Mouse (Mus musculus) gastrocnemius, adult 18-20 months (tissue): ENCODE measurements around the gene Sv2b. TPM values are rescaled to one million over a fixed set of nuclear protein-coding genes. Genes with fewer than 3 reads are reported as not detected.
"Not testable (repeated sequence)": the region's sequence is repeated elsewhere in the genome, so short reads cannot be mapped to it uniquely, and the experiment has no call there.

Experiments used
- DNase-seq: peaks from one replicate; pipeline ENCODE4 v3.0.0; 2021; ENCODE audit warnings: low spot score
- total RNA-seq, 2 experiments: library from RNA; stranded (reverse); gene quantifications; 2 replicates each; pipeline ENCODE4 v1.2.3; 2021

Gene Sv2b
- total RNA-seq, 2 experiments from 2014 or later: 0.38 to 0.91 TPM

- DNase-seq: no peak
Measured at GRCm38 (mm10) chr7:75209221-75209641, 99.8 kb downstream of the Sv2b start.

GRCm38 (mm10) chr7:75207965-75208644 is 101.0 kb downstream of the Sv2b start:
- no peak for DNase-seq

GRCm38 (mm10) chr7:75206671-75207070 is 102.4 kb downstream of the Sv2b start:
- DNase-seq: no peak

- DNase-seq: no peak
Measured at GRCm38 (mm10) chr7:75205386-75205785, 103.7 kb downstream of the Sv2b start.

GRCm38 (mm10) chr7:75194919-75195230 is 114.2 kb downstream of the Sv2b start:
- DNase-seq: not testable (repeated sequence)

- no peak for DNase-seq
Measured at GRCm38 (mm10) chr7:75194158-75194918, 114.7 kb downstream of the Sv2b start.

GRCm38 (mm10) chr7:75190192-75190591 is 118.9 kb downstream of the Sv2b start:
- no peak for DNase-seq

GRCm38 (mm10) chr7:75175042-75175441 is 134.0 kb downstream of the Sv2b start:
- no peak for DNase-seq

GRCm38 (mm10) chr7:75167481-75167880 is 141.6 kb downstream of the Sv2b start:
- DNase-seq: no peak

- no peak for DNase-seq
Measured at GRCm38 (mm10) chr7:75147174-75147573, 161.9 kb downstream of the Sv2b start.

- DNase-seq: no peak
Measured at GRCm38 (mm10) chr7:75142800-75143199, 166.3 kb downstream of the Sv2b start.

- peak; percentile 17 for DNase-seq
Measured at GRCm38 (mm10) chr7:75141919-75142700, 167.0 kb downstream of the Sv2b start.

GRCm38 (mm10) chr7:75139306-75139705 is 169.8 kb downstream of the Sv2b start:
- DNase-seq: no peak

- DNase-seq: peak; percentile 14
Measured at GRCm38 (mm10) chr7:75134710-75135617, 174.1 kb downstream of the Sv2b start.

- DNase-seq: no peak
Measured at GRCm38 (mm10) chr7:75128036-75128435, 181.0 kb downstream of the Sv2b start.

GRCm38 (mm10) chr7:75124067-75124466 is 185.0 kb downstream of the Sv2b start:
- no peak for DNase-seq

- peak; percentile 44 for DNase-seq
Measured at GRCm38 (mm10) chr7:75118022-75118673, 190.9 kb downstream of the Sv2b start.

- DNase-seq: peak; percentile 55
Measured at GRCm38 (mm10) chr7:75110689-75111088, 198.4 kb downstream of the Sv2b start.

GRCm38 (mm10) chr7:75107441-75107840 is 201.6 kb downstream of the Sv2b start:
- peak; percentile 22 for DNase-seq

GRCm38 (mm10) chr7:75103900-75104299 is 205.2 kb downstream of the Sv2b start:
- DNase-seq: no peak
